Mouse (Mus musculus) adrenal gland, postnatal 4 days (tissue): ENCODE results near the gene Mef2c. TPM values are rescaled to one million over a fixed set of nuclear protein-coding genes. Genes with fewer than 3 reads are reported as not detected.
A peak's percentile ranks its signal among the peaks of the same experiment; 100 is the strongest.

Experiments
- DNase-seq, 2 experiments: peaks; one replicate each; pipeline ENCODE4 v3.0.0; 2021 to 2022; ENCODE audit warnings: low spot score in 2 of 2, mixed read lengths in 2 of 2
- total RNA-seq, 2 experiments: library from RNA; stranded (reverse); gene quantifications; 2 replicates each; pipeline ENCODE4 v1.2.3; 2021

Mef2c gene
- total RNA-seq, 2 experiments from 2014 or later, result 80.2 to 88.7 TPM

DNA sequence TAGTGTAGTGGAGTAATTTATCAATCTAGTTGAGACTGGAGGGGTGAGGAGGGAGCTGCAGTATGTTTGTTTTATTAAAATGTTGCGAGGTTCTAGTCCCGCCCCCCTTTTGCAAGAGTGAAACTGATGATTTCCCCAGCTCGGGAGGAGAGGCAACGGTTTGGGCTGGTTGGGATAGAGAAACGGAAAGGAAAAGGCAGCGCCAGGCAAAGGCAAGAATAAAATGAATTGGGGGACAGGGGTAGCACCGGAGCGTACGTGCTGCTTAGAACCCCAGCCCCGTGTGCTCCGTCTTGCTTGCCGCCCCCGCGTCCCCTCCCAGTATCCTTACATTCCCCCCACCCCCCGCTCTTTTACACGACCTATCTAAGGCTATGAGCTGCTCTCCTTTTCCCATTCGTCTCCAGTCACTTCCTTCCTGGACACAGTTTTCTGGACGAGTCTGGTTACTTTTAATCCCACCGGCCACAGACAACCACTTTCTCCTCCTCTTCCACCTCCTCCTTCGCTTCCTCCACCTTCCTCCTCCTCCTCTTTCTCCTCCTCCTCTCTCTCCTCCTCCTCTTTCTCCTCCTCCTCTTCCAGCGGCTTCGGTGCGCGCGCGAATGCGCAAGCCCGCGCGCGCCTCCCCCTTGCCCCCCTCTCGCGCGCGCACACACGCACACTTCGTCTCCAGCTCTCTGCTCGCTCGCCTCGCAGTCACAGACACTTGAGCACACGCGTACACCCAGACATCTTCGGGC is 20.5 kb downstream of the Mef2c start:
- peak; percentile 27 to 67 for DNase-seq

DNA sequence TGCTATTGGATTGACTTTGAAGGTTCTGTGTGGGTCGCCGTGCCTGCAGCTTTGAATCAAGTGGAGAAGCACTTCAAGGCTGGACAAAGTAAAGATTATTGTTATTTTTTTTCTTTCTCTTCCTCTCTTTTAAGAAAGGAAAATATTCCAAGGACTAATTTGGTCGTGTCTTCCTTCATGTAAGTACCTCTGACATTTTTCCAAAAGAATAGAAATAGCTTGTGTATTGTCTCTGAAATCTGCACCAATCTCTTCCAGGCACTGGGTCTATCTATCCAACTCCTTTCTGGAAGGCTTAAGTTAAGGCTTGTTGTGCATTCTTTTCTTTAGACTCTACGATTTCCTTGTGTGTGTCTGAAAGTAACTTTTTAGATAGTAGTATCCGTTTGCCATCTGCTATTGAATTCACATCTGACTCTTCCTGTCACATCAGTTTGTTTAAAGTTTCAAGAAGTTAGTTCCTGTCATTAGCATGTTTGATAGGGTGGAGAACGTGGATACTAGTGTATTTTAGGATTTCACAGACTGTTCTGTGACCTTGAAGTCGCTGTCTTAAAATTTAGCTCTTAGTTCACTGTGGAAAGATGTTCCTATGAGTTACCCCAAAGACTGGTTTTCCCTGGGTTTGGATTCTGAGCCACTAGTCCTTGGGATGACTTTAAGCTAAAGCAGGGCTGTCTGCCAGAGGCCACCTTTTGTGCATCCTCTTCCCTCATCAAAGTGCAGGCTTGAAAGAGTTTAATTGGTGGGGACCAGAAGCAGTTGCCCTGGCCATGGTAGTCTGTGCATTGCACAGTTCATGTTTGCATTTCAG is 21.3 kb downstream of the Mef2c start:
- DNase-seq, result no peak

DNA sequence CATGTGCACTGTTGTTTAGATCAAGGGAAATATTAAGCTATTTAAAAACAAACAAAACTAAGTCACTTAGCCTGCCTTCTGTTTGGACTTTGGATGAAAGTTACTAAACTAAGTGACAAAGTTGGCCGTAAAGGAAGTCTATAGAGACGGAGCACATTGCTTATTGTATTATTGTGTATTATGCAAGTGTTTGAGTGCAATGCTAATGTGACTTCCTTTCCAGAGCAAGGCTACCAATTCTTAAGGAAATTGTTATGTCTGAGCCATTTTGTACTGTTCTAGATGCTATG is 21.8 kb downstream of the Mef2c start:
- no peak for DNase-seq

DNA sequence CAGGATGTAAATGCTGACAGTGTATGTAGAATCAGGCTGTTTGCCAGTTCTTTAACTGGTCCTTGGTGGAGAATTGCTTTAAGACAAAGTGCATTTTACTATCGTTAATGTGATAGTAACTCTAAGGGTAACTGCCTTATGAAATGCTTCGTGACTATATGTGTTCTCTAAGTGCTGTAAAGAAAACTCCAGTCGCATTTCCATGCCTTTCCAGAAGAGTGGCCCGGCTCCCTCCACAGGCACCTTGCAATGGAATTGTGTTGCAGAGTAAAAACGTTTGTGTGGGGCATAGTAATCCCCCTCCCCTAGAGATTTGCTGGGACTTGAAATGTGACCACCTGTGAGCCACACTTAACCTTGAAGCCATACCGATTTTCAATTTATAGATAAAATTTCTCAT is 22.2 kb downstream of the Mef2c start:
- DNase-seq, result no peak

DNA sequence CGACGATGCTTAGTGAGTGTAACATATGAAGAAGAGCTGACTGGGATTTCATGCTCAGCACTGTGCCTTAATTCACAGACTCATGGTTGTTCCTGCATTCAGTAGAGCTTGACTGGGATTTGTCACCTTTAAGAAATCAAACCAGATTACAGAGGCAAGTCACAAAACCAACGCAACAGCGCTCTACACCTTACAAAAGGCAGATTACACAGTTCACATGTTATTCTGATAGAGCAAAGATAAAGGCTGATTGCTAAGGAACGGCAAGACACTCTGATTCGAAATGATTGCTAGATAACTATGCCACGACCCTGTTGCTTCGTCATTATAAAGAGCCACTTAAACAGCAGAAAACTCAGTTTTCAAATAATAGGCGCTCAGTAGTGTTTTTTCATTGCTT is 24.1 kb downstream of the Mef2c start:
- no peak for DNase-seq

DNA sequence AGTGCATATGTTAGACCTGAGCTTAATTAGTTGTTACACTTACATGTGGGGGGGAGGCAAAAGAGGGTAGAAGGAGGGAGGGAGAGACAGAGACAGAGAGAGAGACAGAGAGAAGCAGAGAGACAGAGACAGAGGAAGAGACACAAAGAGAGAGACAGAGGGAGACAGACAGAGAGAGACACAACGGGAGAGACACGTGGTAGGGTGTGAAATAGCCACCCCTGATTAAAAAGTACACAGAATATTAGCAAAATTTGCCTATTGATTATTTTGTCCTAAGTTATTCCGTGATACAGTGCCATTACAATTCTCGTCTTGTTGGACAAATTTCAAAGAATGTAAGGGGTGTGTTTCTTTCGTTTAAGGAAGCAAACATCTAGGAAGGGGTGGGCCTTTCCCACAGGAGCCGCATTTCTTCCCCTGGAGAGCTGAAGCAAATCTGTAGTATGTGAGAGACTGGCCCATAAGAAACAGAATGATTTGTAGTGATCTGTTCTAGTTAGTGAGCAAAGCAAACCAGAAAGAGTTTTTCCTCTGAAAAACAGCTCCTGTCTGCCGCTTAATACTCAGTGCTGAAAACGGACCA is 26.0 kb downstream of the Mef2c start:
- no peak for DNase-seq

GRCm38 (mm10) chr13:83530889-83531288 is 27.1 kb downstream of the Mef2c start:
- DNase-seq, result no peak

DNA sequence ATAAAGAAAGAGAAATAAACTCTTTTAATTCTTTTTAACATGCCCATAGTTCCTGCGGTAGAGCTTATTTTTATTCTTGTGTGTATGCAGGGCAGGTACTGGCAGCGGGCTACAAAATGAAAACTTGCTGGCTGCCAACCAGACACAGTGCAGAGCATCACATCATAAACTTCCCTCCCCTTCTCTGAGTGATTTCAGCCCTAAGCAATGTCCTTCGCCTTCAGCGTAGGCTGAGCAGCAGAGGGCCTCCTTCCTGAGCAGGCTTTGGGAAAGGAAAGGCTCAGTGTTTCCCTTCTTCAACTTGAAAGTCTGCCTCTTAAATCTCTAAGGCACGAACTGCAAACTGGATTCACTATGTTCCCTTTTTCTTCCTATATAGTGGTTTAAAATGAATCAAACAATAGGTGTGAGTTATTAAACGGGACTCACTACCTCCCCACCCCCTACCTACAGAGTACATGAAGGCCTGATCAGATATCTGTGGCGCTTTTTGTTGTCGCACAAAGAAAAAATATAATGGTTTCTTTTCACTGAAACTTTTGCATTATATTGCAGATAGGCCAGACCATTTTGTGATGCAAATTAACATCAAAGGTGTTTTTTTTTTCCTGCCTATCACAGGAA is 28.2 kb downstream of the Mef2c start:
- no peak for DNase-seq

- no peak for DNase-seq
These were observed 32.5 kb downstream of the Mef2c start for GRCm38 (mm10) chr13:83536361-83536760.

DNA sequence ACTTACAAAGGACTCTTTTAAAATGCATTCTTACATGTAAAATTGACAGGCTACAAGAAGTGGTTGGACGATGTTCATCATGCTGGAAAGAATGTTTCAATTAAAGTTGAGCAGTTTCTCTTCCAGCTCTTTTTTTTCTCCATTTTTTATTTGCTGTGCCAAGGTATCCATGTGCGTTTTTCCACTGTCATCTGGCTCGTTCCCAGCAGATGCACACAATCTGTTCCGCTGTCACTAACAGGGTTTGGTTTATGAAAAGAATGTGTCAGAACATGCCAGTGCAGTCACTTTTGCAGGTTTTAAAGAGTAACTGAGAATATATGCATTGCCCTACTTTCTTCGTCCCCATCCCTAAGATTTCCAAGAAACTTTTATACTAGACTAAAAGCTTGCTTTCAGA is 33.3 kb downstream of the Mef2c start:
- no peak for DNase-seq

- no peak for DNase-seq
These were observed 36.1 kb downstream of the Mef2c start for GRCm38 (mm10) chr13:83539921-83540320.

- no peak for DNase-seq
These were observed 38.8 kb downstream of the Mef2c start for GRCm38 (mm10) chr13:83542666-83543065.

DNA sequence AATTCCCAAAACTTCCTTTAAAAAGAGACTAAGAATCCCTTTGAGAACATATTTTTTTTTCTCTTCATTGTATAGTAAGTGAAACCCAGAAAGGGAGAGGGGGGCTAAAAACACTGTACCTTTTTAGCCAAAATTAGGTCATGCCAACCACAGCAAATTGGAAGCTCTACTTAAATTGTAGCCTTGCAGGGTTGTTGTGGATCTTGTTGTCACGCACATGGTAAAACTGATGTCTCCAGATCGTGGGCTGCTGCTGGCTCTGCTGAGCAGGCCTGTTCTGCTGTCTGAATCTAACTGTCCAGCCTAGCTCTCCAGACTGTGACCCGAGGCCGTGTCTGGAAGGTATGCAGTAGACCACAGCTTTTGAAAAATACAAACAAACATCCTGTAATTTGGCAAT is 40.9 kb downstream of the Mef2c start:
- no peak for DNase-seq

- no peak for DNase-seq
These were observed 43.0 kb downstream of the Mef2c start for GRCm38 (mm10) chr13:83546876-83547275.

- no peak for DNase-seq
These were observed 47.4 kb downstream of the Mef2c start for GRCm38 (mm10) chr13:83551259-83551658.

GRCm38 (mm10) chr13:83552051-83552450 is 48.2 kb downstream of the Mef2c start:
- DNase-seq, result no peak

- no peak for DNase-seq
These were observed 59.4 kb downstream of the Mef2c start for GRCm38 (mm10) chr13:83563261-83563660.

DNA sequence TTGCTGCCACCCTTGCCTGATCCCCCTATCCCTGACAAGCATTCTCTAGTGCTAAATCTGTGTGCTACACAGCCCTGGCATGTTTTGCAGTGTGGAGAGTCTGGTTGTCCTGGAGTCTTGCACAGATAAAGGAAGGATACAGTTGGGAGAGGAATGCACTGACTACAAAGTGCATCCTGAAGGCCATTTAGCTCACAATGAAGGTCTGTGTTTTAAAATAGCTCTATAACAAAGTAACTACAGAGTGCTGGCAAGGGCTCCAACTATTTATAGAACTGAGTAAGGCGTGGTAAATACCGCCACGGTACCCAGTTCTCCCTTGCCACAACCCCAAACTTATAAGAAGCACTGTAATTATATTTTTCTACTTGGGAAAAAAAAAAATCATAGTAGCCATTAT is 61.9 kb downstream of the Mef2c start:
- DNase-seq, result no peak

GRCm38 (mm10) chr13:83566180-83566579 is 62.3 kb downstream of the Mef2c start:
- DNase-seq, result no peak

GRCm38 (mm10) chr13:83566834-83567534 is 63.1 kb downstream of the Mef2c start:
- no peak for DNase-seq

GRCm38 (mm10) chr13:83567681-83568080 is 63.8 kb downstream of the Mef2c start:
- no peak for DNase-seq
